Mouse (Mus musculus): ENCODE data around the gene Trmt13. TPM values are rescaled to one million over a fixed set of nuclear protein-coding genes. Genes with fewer than 3 reads are reported as not detected.
"Not testable (repeated sequence)": the region's sequence is repeated elsewhere in the genome, so short reads cannot be mapped to it uniquely, and the experiment has no call there.

Trmt13 gene
- polyA plus RNA-seq, 1 experiment from 2014 or later: 30.0 TPM

DNA sequence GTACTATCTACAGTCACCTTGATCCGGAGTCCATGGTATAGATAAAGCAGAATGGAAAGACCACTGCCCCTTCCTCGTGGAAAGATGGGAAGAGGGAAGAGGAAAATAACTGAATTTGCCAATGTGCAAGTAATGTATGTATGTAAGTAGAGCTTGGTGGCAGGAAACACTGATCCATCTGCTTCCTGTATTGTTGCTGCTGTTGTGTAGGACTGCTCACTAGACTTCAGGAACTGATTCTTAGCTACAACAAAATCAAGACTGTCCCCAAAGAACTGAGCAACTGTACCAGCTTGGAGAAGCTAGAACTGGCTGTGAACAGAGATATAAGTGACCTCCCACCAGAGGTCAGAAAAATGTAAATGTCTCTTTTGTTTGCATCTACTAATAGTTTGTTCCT, 43.8 kb downstream of the Trmt13 start:
- H3K27ac ChIP-seq: no peak overlapping the region
- no peak overlapping the region for H3K4me3 ChIP-seq
- no peak for DNase-seq (ENCODE audit: low spot score)
- H3K27me3 ChIP-seq (ENCODE audit: low read depth, poor library complexity, severe bottlenecking): no peaks in the 10 kb centered on the region
- no peaks in the 10 kb centered on the region for H3K36me3 ChIP-seq
- WGBS: 70% methylated on average over 2 of the region's 2 CpGs
- H3K9me3 ChIP-seq (replicated peaks): no peaks in the 10 kb centered on the region
- H3K4me1 ChIP-seq: no peaks in the 10 kb centered on the region

DNA sequence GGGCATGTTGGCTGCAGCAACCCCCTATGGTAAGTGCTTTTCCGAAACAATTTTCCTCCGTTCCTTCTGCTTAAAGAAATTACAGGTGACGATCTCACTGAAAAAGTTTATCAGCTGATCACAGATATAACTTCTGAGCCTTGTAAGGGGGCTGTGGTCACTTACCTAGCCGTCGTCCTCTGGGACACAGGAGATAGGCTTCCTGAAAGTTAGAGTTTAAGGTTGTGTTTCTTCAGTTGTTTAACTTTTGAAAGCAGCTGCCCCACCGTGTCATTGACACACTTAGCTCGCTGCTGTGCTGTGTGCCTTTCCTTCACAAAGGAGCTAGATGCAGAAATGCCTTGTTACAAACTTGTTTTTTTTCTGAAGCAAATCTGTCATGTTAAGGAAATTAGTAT, 51.3 kb downstream of the Trmt13 start:
- Histone ChIP-seq H3K27me3 (ENCODE audit: low read depth, poor library complexity, severe bottlenecking) (no peaks in the 10 kb centered on the region), H3K27ac (no peak overlapping the region), H3K4me3 (no peak overlapping the region), H3K4me1 (no peaks in the 10 kb centered on the region), H3K9me3 (replicated peaks) (no peaks in the 10 kb centered on the region), H3K36me3 (no peaks in the 10 kb centered on the region)
- WGBS: 86% methylated on average over 7 of the region's 7 CpGs
- no peak for DNase-seq (ENCODE audit: low spot score)

DNA sequence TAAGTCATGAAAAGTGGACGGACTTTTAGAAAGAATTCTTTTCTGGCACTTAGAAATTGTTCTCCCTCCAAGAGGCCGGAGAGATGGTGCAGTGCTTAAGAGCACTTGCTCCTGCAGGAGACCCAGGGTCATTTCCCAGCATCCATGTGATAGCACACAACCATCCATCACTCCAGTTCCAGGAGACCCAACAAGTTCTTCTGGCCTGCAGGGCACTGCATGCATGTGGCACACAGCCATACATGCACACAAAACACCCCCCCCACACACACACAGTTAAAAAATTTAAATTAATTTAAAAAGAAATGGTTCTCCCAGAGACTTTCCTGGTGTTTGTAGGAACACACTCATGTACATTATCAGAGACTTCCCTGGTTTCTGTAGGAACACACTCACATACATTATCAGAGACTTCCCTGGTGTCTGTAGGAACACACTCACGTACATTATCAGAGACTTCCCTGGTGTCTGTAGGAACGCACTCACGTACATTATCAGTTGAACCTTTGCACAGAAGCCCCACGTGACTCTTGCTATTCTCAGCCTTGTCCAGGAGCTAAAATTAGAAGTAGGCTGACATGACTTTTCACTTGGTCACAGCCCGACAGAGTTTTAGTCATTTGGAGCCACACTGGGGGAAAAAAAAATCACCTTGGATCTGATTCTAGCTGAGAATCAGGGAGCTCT, 51.8 kb downstream of the Trmt13 start, which contains the start of gene Lrrc39:
Gene Lrrc39 (plus strand): TSS at position 566 of the 687 bp plus-strand sequence.
- H3K4me1 ChIP-seq: no peaks in the 10 kb centered on the region
- H3K4me3 ChIP-seq: no peak within 1 kb of the TSS
- H3K9me3 ChIP-seq (replicated peaks): no peaks in the 10 kb centered on the region
- WGBS: 83% methylated on average over 7 of the region's 7 CpGs
- no peak within 1 kb of the TSS for H3K27ac ChIP-seq
- H3K27me3 ChIP-seq (ENCODE audit: low read depth, poor library complexity, severe bottlenecking): no peaks in the 10 kb centered on the region
- H3K36me3 ChIP-seq: no peaks in the 10 kb centered on the region
- no peak for DNase-seq (ENCODE audit: low spot score)

DNA sequence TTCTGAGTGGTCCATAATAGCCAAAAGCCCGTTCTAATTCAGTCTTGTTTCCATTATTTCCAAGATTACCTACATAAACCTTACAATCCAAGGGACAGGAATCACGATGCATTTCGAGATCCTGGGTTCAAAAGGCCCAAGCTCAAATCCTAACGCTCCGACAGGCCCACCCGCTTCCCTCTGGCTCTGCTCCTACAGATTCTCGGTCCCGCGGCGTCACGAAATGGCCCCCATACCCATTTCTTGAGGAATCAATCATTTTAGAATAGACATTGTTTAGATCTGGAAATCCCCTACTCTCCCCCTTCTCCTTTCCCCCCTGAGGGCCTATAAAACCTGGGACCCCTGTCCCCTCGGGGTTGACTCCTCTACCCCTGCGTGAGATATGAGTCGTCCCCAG, 53.1 kb downstream of the Trmt13 start:
- not testable (repeated sequence) for H3K27ac ChIP-seq; DNase-seq (ENCODE audit: low spot score); H3K4me3 ChIP-seq; H3K4me1 ChIP-seq; H3K27me3 ChIP-seq (ENCODE audit: low read depth, poor library complexity, severe bottlenecking); H3K9me3 ChIP-seq (replicated peaks); H3K36me3 ChIP-seq
- WGBS: 95% methylated on average over 14 of the region's 14 CpGs

DNA sequence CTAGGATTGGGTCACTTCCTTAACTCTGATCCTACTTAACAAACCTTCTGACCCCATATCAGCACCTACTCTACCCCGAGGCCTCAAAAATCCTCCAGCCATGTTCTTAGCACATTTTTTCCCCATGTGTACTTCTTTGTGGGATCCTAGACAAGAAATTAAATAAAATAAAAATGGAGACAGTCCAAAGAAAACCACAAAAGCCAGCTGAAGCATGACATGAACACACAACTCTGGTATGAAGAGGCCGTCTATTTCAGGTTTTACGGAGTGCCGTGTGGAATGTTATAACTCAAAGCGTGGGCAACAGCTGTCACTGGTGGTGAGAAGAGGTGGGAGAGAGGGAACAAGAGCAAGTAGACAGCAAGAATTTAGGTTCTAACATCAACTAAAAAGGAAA, 63.0 kb downstream of the Trmt13 start:
- Histone ChIP-seq H3K4me1 (no peaks in the 10 kb centered on the region), H3K36me3 (peaks cover 34% of the 10 kb centered on the region), H3K27ac (no peak overlapping the region), H3K9me3 (replicated peaks) (no peaks in the 10 kb centered on the region), H3K4me3 (no peak overlapping the region), H3K27me3 (ENCODE audit: low read depth, poor library complexity, severe bottlenecking) (no peaks in the 10 kb centered on the region)
- DNase-seq (ENCODE audit: low spot score): no peak
- WGBS: 95% methylated on average over 5 of the region's 5 CpGs

DNA sequence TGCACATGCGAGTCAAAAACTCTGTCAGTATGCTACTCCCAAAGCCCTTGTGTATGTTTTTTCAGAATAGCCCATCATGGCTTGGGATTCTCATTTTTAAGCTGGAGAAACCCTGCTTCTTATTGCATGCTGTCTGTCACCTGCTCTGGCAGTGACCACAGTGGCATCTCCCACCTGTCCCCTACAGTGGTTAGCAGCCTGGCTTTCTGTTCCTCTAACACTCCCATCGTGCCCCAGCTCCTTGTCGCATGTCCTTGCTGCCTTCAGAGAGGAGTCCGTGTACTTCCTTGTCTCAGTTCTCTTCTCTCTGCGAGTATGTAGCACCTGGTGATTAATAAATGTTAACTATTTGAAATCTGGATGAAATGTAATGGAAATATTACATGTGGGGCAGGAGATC, 67.0 kb downstream of the Trmt13 start:
- WGBS: 94% methylated on average over 5 of the region's 5 CpGs
- Histone ChIP-seq H3K4me3 (no peak overlapping the region), H3K36me3 (peaks cover 63% of the 10 kb centered on the region), H3K4me1 (no peaks in the 10 kb centered on the region), H3K27me3 (ENCODE audit: low read depth, poor library complexity, severe bottlenecking) (no peaks in the 10 kb centered on the region), H3K9me3 (replicated peaks) (no peaks in the 10 kb centered on the region), H3K27ac (no peak overlapping the region)
- DNase-seq (ENCODE audit: low spot score): no peak

DNA sequence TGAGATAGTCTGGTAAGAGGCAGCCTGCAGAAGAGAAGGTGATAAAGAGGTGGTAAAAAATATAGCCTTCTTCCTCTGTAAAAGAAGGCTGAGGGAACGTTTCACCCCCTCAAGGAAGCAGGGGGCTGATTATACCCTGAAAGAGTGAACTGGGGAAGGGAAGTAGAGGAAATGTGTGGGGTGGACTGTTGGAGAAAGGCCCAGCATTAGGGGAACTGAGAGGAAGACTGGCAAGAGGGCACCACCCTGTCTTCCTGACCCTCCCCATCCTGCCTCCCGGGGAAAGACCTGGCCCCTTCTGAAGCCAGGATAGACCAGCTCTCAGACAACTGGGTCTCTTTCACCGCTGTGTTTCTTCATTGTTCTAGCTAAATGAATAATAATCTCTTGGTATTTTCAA, 71.9 kb downstream of the Trmt13 start:
- H3K9me3 ChIP-seq (replicated peaks): no peaks in the 10 kb centered on the region
- H3K36me3 ChIP-seq: peaks cover 79% of the 10 kb centered on the region
- H3K4me1 ChIP-seq: no peaks in the 10 kb centered on the region
- H3K27ac ChIP-seq: no peak overlapping the region
- H3K4me3 ChIP-seq: no peak overlapping the region
- WGBS: 68% methylated on average over 3 of the region's 3 CpGs
- DNase-seq (ENCODE audit: low spot score): no peak
- H3K27me3 ChIP-seq (ENCODE audit: low read depth, poor library complexity, severe bottlenecking): no peaks in the 10 kb centered on the region

DNA sequence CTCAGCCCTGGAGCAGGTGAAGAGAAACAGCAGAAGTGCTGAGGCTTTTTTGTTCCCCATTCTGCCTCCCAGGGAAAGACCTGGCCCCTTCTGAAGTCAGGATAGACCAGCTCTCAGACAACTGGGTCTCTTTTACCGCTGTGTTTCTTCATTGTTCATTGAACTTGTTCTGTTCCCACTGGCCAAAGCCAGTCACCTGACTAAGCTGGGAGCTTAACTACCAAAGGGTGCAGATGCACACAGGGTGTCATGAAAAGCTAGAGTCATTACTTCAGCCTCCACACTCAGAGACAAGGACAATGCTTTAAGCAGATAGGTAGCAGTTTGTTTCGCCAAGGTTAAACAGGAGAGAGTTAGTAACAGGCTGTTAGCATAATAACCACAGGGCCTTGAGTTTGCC, 72.3 kb downstream of the Trmt13 start:
- Histone ChIP-seq H3K4me3 (no peak overlapping the region), H3K9me3 (replicated peaks) (no peaks in the 10 kb centered on the region), H3K27ac (no peak overlapping the region), H3K4me1 (peaks cover 5% of the 10 kb centered on the region; the same call in 1 of the 2 replicates), H3K36me3 (peaks cover 79% of the 10 kb centered on the region), H3K27me3 (ENCODE audit: low read depth, poor library complexity, severe bottlenecking) (no peaks in the 10 kb centered on the region)
- DNase-seq (ENCODE audit: low spot score): no peak
- WGBS: 67% methylated on average over 2 of the region's 2 CpGs

DNA sequence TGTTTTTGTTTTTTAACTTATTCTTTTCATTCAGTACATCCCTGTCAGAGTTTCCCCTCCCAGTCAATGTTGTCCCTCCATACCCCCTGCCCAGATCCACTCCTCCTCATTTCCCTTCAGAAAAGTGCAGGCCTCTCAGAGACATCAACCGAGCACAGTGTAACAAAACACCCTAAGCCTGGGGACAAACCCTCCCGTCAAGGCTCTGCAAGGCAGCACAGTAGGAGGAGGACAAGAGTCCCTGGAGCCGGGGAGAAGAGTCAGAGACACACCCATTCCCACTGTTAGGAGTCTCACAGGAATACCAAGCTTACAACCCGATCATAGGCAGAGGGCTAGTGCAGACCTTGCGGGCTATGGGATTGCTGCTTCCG, 77.2 kb downstream of the Trmt13 start:
- WGBS: 40% methylated on average over 6 of the region's 6 CpGs
- Histone ChIP-seq H3K27ac (no peak overlapping the region), H3K36me3 (peaks cover 70% of the 10 kb centered on the region), H3K4me1 (peaks cover 10% of the 10 kb centered on the region; the same call in 1 of the 2 replicates), H3K27me3 (ENCODE audit: low read depth, poor library complexity, severe bottlenecking) (no peaks in the 10 kb centered on the region), H3K4me3 (no peak overlapping the region), H3K9me3 (replicated peaks) (no peaks in the 10 kb centered on the region)
- DNase-seq (ENCODE audit: low spot score): no peak

DNA sequence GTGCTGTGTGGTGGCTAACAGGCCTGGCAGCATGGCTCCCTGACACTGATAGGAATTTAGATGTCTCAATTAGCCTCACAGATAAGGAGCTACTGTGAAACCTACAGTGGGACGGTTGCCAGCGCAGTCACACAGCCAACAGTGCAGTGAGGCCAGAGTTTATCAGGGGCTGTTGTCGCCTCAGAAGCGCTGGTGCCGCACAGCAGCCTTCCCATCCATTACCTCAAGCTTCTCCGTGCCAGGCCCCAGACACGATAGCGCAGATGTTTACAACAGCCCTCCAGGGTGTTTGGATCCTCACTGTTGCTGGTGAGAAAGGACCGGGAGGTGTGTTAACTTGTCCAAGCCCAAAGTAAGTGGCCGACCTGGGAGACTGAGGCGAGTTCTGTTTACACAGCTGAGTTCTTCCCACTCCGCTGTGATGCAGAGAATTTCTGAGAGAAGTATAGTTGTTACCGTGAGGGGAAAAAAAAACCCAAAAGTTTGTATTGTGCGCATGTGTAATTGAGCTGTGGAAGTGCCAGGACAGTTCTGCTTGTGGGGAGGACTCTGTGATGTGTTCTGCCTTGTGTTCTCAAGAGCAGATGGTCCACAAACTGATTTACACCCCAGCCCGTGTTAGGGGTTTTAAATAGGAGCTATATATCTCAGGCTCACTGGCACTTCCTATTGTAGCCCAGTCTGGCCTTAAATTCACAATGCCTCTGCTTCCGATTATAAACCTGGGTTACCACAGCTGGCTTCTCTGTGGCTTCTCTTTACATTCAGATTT, 77.8 kb downstream of the Trmt13 start:
- 39% methylated on average over 16 of the region's 16 CpGs for WGBS
- H3K27ac ChIP-seq: no peak overlapping the region
- H3K9me3 ChIP-seq (replicated peaks): no peaks in the 10 kb centered on the region
- peaks cover 10% of the 10 kb centered on the region; the same call in 1 of the 2 replicates for H3K4me1 ChIP-seq
- H3K4me3 ChIP-seq: no peak overlapping the region
- DNase-seq (ENCODE audit: low spot score): no peak
- H3K36me3 ChIP-seq: peaks cover 66% of the 10 kb centered on the region
- H3K27me3 ChIP-seq (ENCODE audit: low read depth, poor library complexity, severe bottlenecking): no peaks in the 10 kb centered on the region

Other genes with a start within 250 kb of the Trmt13 start
- 12.0 and 13.1 TPM in 2 replicates for gene Cdc14a, start 190.6 kb downstream of the Trmt13 start, polyA plus RNA-seq (2016; fragmentation: Nextera tagmentation; extraction: Ambion mirVana)
- 111 and 121 TPM in 2 replicates for gene Rtca, start 106.4 kb downstream of the Trmt13 start, polyA plus RNA-seq (2016; fragmentation: Nextera tagmentation; extraction: Ambion mirVana)
- gene Dbt, start 101.5 kb downstream of the Trmt13 start, polyA plus RNA-seq (2016; fragmentation: Nextera tagmentation; extraction: Ambion mirVana): 11.2 and 12.4 TPM in 2 replicates
- gene Lrrc39, start 51.6 kb downstream of the Trmt13 start, polyA plus RNA-seq (2016; fragmentation: Nextera tagmentation; extraction: Ambion mirVana): 0.48 and 0.61 TPM in 2 replicates
- 35.8 and 41.9 TPM in 2 replicates for gene Sass6, start 19.6 kb downstream of the Trmt13 start, polyA plus RNA-seq (2016; fragmentation: Nextera tagmentation; extraction: Ambion mirVana)
- 86.1 and 87.0 TPM in 2 replicates for gene Mfsd14a, start 48.1 kb upstream of the Trmt13 start, polyA plus RNA-seq (2016; fragmentation: Nextera tagmentation; extraction: Ambion mirVana)
- not detected in 2 replicates for gene Gm43191, start 66.7 kb upstream of the Trmt13 start, polyA plus RNA-seq (2016; fragmentation: Nextera tagmentation; extraction: Ambion mirVana)
- 8.5 and 11.1 TPM in 2 replicates for gene Slc35a3, start 98.2 kb upstream of the Trmt13 start, polyA plus RNA-seq (2016; fragmentation: Nextera tagmentation; extraction: Ambion mirVana)
- gene Agl, start 193.6 kb upstream of the Trmt13 start, polyA plus RNA-seq (2016; fragmentation: Nextera tagmentation; extraction: Ambion mirVana): 6.4 and 7.3 TPM in 2 replicates
- 12.7 and 14.3 TPM in 2 replicates for gene Frrs1, start 244.9 kb upstream of the Trmt13 start, polyA plus RNA-seq (2016; fragmentation: Nextera tagmentation; extraction: Ambion mirVana)

All from limb, embryonic 10.5 days (tissue).